Mouse (Mus musculus) WW6 (cell line): ENCODE measurements around the gene Zdhhc13.
A peak's percentile ranks its signal among the peaks of the same experiment; 100 is the strongest.

Source experiments
- DNase-seq: peaks from one replicate; pipeline ENCODE4 v3.0.0-alpha.2; 2013; ENCODE audit warnings: low read depth, low spot score

Gene Zdhhc13

DNA sequence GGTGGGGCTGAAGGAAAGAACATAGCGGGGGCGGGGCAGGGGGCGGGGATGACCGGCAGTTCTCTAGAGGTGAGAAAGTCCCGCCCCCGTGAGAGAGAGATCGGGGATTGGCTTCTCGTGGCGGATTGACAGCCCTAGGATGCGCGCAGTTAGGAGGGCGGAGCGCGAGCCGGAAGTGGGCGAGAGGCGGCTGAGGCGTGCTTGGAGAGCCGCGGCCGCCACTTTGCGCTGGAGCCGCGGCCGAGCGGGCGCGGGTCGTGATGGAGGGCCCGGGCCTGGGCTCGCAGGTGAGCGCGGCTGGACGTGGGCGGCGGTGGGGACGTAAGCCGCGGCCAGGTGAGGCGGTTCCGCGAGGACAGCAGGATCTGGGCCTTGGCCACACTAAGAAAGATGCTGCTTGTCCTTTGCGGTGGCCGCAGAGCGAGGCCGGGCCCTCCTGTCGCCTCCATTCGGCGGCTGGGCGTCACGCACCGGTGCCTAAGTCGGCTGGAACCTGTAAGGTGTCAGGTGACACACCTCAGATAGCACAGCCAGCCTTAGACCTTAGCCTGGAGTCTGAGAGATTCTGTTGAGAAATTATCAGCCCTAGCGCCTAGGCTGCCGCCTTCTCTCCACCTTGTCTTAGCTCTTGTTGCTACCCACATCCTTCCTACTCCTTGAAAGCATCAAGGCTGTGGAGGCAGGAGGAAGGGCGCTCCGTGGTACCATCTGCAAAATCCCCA, at the start of gene Zdhhc13:
Zdhhc13 (plus strand) TSS at position 153 of the 722 bp plus-strand sequence.
- peak; percentile 83 for DNase-seq

DNA sequence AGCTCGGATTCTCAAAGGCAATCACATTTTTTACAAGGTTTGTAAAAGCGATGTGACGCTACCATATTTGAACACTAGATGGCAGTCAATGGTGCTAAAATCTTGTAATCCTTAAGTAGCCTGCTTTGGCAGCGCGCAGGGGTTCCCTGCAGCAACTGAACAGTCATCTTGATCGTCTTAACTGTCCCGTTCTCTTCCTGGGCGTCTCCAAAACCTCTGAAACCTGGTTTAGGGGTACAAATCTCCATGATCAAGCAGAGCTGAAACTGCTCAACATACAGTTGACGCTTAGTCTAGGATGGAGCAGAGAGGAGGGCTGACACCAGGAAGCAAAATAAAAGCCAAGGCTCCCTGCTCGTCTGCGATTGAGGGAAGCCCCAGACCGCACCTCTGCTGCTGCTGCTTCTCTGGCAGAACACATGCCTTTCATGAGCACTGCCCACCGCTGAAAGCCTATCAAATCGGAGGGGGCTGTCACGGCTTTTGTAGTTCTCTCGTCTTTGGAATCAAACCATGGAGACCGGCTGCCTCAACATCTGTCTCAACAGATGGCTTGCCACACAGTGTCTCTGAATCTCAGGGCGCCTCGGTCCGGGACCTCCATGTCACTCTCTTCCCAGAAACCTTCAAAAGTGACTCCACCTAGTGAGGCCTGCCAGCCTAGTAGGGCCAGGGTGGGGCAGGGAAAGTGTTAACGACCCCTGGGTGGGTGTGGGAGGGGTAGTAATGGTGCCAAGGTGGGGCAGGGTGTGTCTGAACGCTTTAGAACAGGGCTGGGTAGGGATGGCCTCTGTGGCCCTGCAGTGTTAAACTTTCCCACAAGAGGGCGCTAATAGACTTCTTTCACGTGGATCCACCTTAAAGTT, 39.3 kb upstream of the Zdhhc13 start:
- DNase-seq, result peak; percentile 71

DNA sequence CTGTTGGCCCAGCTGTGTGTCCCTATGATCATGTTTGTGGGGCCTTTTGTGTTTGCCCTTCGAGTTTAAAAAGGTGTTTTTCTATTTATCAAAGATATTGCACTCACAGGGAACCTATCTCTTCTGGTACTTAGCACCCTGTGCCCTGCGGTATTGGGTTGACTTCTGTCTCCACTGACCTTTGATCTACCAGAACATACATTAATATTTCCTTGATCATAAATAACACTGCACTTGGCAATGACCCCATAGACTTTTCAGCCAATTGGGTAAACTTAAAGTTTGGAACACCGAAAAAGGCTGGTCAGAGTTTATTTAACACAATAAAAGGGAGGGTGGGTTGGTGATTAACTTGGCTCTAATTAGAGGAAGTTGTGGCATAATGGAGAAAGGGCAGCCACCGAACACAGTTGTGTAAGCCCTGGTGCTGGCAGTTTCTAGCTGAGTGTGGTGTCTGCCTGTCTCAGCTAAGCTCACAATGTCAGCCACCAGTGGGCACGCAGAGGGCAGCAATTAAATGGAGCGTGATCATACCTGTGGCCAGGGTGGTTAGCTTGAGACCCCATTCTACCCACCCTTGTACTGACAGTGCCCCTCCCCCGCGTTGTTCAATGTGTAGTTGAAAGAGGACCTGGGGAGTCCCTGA, 38.5 kb upstream of the Zdhhc13 start:
- no peak for DNase-seq

DNA sequence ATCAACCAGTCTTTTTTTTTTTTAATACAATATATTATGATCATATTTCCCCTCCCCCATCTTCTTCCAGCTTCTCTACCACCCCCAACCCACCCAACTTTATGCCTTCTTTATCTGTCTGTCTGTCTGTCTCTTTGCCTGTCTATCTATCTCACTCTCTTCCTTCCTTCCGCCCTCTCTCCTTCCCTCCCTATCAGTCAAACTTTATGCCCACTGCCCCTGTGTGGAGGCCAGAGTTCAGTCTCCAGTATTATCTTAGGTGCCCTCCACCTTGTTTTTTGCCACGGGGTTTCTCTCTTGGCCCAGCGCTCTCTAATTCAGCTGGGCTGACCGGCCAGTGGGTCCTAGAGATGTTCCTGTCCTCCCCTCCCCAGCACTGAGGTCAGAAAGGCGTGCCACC, 37.6 kb upstream of the Zdhhc13 start:
- no peak for DNase-seq

DNA sequence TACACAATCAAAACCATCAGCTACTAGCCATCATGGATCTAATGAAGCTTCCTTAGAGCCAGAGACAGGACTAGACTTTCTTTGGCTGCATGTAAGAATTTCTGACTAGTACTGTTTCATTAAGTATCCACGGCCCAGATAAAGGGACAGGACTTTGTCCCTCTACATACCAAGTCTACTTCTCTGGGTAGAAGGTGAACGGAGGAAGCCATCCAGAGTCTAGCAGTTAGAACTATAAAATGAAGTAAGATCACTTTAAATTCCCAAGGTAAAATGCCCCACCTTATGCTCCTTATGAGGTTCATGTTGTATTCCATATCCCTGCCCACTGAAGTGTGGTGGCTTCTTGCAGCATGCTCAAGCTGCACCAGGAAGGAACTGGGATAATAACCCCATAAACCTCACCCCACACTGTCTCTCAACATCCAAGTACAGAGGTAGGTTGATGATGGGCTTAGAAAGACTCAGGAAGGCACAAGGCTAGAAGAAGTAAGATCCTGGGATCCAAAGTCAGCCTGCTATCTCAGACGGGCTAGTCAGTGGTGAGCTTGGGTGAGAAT, 34.3 kb upstream of the Zdhhc13 start:
- no peak for DNase-seq

DNA sequence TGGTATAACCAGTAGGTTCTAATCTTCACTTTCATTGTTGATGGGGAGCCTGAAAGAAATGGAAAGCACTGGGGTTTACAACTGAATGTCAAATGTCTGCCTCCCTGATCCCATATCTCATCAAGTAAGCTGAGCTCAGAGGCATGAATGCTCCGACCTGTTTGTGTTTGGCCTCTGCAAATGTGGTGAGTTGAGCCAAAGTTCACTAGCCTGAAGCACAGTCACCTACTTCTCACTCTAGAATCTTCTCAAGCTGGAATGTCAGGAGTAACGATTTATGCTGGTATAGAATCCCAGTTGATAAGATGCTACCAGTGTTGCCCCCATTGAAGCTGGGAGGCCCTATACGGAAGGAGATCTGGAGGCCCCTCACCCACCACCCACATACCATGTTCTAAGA, 33.0 kb upstream of the Zdhhc13 start:
- DNase-seq, result no peak

DNA sequence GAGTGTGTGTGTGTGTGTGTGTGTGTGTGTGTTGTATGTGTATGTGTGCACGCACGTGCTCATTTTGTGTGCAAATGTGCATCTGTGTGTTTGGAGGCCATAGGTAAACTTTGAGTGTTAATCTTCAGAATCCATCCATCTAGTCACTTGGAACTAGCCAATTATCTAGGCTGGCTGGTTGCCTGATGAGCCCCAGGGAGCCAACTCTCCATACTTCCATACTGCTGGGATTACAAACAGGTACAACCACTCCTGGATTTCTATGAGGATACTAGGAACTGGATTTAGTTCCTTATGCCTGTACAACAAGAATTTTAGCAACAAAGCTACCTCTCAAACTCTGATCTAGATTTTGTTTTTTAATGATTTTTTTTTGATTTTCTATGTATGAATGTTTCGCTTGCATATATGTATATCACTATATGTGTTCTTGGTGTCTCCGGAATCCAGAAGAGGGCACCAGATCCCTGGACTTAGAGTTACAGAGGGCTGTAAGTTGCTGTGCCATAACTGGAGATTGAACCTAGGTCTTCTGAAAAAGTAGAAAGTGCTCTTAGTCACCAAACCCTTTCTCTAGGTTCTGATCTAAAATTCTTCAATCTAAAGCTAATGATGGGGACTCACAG, 32.4 kb upstream of the Zdhhc13 start:
- no peak for DNase-seq

DNA sequence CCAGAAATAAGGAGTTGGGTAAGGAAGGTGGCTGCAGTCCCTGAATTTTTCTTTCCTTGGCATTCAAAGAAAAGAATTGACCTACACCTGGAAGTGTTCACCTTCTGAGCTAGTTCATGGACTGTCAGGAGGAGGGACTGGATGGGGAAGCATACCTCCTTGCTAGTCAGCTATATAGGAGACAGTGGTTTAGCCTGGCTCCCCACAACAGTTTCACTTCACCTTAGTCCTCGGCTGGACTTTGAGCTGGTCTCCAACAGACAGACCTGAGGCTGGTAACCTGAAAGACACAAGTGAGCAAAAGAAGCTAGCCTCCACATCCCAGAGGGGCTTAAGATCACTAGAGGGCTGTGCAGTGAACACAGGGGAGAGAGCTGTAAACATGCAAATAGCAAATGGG, 30.7 kb upstream of the Zdhhc13 start:
- no peak for DNase-seq

DNA sequence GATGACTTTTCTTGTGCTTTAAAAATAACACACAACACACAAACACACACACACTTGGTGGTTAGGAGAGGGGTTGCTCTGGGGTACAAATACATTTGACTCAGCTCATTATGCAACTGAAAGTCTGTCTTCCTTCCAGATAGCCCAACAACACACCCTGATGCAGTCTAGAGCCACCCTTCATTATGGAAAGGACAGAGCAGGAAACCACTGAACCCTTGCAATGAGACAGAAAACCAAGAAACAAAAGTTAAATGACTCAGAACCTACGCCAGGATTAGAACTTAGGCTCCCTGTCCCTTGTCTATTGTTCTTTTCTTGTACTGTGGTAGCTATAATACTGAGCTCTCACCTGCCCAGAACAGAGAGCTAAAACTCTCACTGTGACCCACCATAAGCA, 28.0 kb upstream of the Zdhhc13 start:
- no peak for DNase-seq

DNA sequence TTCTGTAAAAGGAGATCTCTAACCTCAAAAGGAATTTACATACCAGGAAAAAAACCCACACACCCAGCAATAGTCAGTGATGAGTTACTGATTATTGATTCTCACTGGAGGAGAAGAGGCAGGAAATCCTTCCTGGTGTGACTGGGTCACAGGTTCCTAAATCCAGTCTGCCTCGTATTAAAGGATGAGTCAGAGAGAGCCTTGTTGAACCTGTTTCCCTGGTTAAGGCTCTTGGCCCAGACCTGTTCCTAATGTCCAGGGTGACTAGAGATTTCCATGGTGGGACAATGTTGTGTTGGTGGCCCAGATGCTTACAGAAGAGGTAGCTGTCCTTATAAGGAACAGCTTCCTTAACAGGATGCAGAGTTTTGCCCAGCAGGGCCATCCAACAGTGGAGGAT, 26.5 kb upstream of the Zdhhc13 start:
- no peak for DNase-seq

DNA sequence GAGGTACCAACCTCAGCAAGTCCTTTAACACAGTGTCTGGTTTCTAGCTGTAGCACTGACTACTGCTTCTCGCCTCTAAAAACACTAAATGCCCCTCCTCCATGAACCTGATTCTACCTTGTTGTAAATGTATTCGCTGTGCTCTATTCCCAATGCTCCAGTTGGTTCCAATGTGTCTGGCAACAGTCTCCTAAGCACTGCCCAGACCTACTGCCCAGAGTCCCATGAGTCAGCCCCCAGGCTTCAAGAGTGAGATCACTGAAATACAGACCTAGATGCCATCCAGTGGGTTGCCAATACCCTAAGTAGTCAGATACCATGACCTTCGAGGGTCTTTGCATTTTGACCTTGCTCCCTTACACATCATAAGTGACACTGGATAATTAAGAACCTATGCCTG, 26.1 kb upstream of the Zdhhc13 start:
- DNase-seq, result no peak

DNA sequence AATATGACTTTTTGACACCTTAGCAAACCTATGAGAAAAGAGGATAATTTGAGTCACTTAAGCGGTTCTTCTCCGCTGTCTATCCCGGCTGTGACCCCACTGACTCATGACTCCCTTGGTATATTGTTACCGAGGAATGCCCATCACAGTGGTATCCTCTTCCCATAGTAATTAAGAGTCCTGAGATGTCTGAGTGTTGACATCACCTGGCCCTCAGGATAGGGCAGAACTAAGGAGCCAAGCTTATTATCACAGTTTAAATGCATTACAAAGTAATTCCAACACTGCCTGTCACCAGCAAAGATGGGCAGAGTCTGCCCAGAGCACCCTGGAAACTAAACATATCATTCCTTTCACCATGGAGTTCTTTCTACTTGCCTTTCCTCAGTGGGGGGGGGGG, 22.8 kb upstream of the Zdhhc13 start:
- DNase-seq, result no peak

DNA sequence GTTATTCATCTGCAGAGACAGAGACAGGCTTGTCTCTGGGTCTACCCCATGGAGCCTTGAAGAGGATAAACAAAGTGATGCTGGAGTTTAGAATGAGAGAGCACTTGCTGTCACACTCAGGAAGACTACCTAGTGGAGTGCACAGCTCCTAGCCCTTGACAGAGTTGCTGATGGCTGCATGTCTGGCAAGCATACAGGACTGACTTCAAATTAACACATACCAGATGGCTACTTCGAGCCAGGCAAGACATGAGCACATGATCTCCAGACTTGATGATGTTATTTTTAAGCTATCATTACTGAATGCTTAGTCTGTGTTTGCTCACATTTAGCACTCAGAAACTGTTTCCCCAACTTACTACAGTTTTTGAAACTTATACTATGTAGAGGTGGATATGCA, 19.1 kb upstream of the Zdhhc13 start:
- no peak for DNase-seq

DNA sequence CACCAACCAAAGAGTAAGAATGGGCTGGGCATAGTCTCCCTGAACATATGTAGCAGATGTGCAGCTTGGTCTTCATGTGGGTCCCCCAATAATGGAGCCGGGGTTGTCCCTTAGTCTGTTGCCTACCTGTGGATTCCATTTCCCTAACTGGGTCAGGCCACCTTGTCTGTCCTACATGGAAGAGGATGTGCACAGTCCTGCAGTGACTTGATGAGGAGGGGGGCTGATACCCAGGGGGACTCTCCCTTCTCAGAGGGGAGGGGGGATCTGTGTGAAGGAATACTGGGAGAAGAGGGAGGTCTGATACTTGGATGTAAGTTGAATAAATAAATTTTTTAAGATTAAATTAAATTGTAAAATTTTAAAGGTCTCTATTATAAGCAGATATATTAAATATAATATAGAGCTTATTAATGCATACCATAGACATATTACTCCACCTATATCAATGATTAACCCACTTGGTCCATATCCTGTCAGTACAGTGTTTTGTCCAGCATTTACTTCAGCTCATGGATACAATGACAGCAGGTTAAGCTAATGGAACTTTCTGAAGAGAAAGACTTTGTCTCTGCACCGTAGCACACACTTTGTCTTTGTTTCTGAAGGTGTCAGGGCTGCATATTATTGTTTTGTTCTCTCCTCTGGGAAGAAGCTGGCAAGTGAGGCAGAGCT, 16.6 kb upstream of the Zdhhc13 start:
- no peak for DNase-seq

DNA sequence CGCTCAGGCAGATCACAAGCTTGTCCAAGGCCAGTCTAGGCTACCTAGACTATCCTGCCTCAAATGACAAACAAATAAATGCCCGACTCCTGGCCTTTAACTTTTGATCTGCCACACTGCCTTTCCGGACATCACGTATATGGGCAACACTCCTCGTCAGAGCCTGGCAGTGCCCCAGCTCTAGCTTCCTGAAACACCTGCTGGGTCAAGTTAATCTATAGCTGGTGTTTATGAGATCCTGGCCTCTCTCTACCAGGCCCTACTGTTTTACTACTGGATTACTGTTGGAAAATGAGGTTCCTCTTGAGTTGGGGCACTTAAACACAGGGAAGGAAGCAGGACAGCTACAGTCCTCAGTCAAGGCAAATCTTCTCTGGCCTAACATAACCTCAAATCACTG, 15.5 kb upstream of the Zdhhc13 start:
- DNase-seq, result no peak

DNA sequence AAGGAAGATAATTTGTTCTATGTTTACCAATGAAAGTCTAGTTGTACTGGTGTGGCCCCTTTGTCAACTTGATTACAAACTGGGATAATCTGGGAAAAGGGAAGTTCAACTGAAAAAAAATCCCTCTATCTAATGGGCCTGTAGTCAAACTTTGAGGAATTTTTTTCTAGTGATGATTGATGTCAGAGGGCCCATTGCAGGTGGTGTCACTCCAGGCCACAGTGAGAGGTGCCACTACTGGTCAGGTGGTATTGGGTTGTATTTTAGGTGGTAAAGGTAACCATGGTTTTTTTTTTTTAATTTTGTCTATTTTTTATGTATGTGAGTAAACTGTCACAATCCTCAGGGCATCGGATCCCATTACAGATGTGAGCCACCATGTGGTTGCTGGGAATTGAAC, 14.2 kb upstream of the Zdhhc13 start:
- DNase-seq, result no peak

DNA sequence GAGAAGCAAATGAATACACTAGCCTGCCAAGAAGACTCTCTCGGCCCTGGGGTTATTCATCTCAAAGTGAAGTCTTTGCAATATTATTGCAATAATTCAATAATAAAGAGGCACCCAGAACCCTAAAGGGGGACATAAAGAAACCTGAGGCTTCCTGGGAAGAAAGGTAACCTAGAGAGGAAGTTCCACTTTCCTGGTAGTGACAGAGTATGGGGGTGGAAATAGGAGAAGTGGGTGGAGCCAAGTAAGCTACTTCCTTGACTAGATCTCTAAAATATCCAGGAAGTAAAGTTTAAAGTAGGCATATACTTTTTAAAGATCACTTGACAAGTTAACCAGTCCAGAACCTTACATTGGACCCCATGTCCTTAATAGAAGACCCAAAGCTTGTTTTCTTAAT, 13.4 kb upstream of the Zdhhc13 start:
- no peak for DNase-seq

DNA sequence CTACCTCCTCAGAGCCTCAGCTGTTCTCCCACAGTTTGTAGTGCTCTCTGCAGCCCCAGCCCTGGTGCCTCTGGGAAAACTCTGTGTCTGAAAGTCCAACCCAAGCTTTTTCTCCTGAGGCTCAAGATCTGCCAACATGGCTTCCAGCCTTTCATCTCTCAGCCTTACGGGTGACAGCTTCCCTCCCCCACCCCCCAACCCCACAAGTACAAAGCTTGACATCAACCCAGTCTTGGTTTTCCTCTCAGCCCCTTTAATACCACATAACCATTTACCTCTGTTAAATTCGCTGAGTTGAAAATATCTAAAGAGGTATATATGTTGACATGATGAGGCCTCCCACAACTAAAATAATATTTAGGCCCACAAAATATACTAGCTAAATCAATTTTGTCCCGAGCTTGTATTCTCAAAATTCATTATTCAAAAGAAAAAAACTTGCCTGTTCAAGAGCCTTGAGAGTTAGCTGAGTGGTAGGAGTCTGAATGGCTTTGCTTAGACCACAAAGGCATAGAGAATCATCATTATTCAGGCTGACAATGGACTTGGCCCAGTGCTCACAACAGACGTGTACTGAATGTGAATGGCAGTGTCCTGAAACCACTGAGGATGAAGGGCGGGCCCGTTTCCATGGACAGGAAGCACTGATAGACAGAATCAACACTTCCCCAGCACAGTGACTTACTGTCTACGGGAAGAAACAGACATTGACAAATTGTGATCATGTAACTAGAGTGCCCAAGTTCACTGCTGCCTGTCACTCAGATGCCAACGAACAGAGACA, 10.9 kb upstream of the Zdhhc13 start:
- no peak for DNase-seq

DNA sequence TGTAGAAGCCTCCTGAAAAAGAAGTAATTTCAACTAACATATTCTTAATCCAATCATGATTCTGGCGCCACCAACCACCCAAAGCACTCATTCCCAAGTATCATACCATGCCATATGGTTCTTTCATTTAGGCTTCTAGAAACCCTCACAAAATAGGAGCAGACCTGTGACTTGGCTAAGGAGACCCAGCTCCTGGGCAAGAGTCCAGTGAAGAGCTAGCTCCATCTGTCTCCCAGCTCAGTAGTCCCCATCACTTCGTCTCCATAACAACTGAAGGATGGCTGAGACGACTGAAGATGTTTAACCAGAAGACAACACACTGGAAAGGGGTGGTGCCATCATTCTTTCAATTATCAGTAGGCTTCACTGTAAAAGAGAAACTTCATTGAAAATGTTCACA, 9.7 kb upstream of the Zdhhc13 start:
- DNase-seq, result no peak

DNA sequence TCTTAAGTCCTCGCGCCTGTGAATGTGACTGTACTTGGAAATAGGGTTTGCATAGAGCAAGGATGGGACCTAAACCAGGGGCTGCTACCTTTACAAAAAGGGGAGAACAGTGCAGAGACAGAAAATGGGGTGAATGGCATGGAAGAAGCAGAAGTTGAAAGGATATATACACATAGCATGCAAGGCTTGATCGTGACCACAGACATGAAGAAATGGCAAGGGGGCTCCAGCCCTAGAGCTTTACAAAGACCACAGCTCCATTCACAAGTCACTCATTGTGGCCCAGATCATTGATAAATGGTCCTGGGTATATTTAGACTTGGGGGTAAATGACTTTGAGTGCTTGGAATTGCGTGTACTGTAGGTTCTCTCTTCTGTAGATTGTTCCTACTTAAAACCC, 6.4 kb upstream of the Zdhhc13 start:
- no peak for DNase-seq
